Mouse (Mus musculus) G1E (cell line): ENCODE measurements around the gene Tmem119.

Experiments used
- CTCF ChIP-seq: IDR thresholded peaks from 2 replicates; pipeline ENCODE4 v1.5.1; 2012; ENCODE audit warnings: low read depth, low read length, inconsistent platforms, mixed read lengths
- GATA1 ChIP-seq: IDR thresholded peaks from 2 replicates; pipeline ENCODE4 v1.6.1; 2012; ENCODE audit warnings: borderline replicate concordance, low read length, inconsistent platforms, mixed read lengths
- GATA2 ChIP-seq: IDR thresholded peaks from 2 replicates; pipeline ENCODE4 v1.6.1; 2012; ENCODE audit warnings: low read depth, low read length, inconsistent platforms, borderline replicate concordance
- TAL1 ChIP-seq: conservative IDR thresholded peaks from 2 replicates; pipeline ENCODE4 v1.6.1; 2012; ENCODE audit warnings: low read depth, low read length, inconsistent platforms, mixed read lengths

GRCm38 (mm10) chr5:113747629-113748028 is 52.7 kb downstream of the Tmem119 start:
- no peak for TF ChIP-seq CTCF
- TF ChIP-seq GATA2, result no peak
- no peak for TF ChIP-seq GATA1
- TF ChIP-seq TAL1, result no peak
